Mouse (Mus musculus) embryonic facial prominence, embryonic 13.5 days (tissue): ENCODE results near the gene Uevld. TPM values are rescaled to one million over a fixed set of nuclear protein-coding genes. Genes with fewer than 3 reads are reported as not detected.

Experiments
- ATAC-seq: fragments of 200-750 bp; cut with Nextera tagmentation; 2 replicates; pipeline ENCODE4 v1.8.0; 2017; ENCODE audit warnings: low read depth; ENCODE audit not compliant: insufficient number of reproducible peaks, insufficient read depth, low FRiP score, low TSS enrichment
- H3K27ac ChIP-seq: fragments of 300-500 bp; sonication (generic); 2 replicates; pipeline ENCODE4 v1.5.1; 2015; ENCODE audit warnings: moderate library complexity, mild to moderate bottlenecking, inconsistent platforms
- H3K27me3 ChIP-seq: fragments of 300-500 bp; sonication (generic); 2 replicates; pipeline ENCODE4 v1.6.1; 2015; ENCODE audit warnings: mild to moderate bottlenecking, inconsistent platforms
- H3K36me3 ChIP-seq: fragments of 300-500 bp; sonication (generic); 2 replicates; pipeline ENCODE4 v1.6.1; 2015; ENCODE audit warnings: mild to moderate bottlenecking, inconsistent platforms
- H3K4me1 ChIP-seq: fragments of 300-500 bp; sonication (generic); 2 replicates; pipeline ENCODE4 v1.6.1; 2015; ENCODE audit warnings: inconsistent platforms
- H3K4me2 ChIP-seq: fragments of 300-500 bp; sonication (generic); 2 replicates; pipeline ENCODE4 v1.6.1; 2015; ENCODE audit warnings: moderate library complexity, mild to moderate bottlenecking, inconsistent platforms
- H3K4me3 ChIP-seq: fragments of 300-500 bp; sonication (generic); 2 replicates; pipeline ENCODE4 v1.5.1; 2015; ENCODE audit warnings: mild to moderate bottlenecking, inconsistent platforms
- H3K9ac ChIP-seq: fragments of 300-500 bp; sonication (generic); 2 replicates; pipeline ENCODE4 v1.6.1; 2015; ENCODE audit warnings: mild to moderate bottlenecking, inconsistent platforms
- H3K9me3 ChIP-seq: fragments of 300-500 bp; sonication (generic); 2 replicates; pipeline ENCODE4 v1.6.1; 2016; ENCODE audit warnings: inconsistent platforms
- WGBS: fragments of 180-500 bp; shearing (Covaris S2); methylation state at CpG from one replicate; pipeline ENCODE4 v1.1.7; 2015; ENCODE audit warnings: mixed read lengths; 5-methylcytosine and 5-hydroxymethylcytosine counted together
- polyA plus RNA-seq: library from polyadenylated mRNA; unstranded; fragments of >200 nt; fragmentation: Nextera tagmentation; extraction: Ambion mirVana; gene quantifications from 2 replicates; pipeline ENCODE4 v1.2.1, GENCODE M21; 2015

The Uevld gene
- polyA plus RNA-seq, 1 experiment from 2014 or later, result 10.3 TPM

DNA sequence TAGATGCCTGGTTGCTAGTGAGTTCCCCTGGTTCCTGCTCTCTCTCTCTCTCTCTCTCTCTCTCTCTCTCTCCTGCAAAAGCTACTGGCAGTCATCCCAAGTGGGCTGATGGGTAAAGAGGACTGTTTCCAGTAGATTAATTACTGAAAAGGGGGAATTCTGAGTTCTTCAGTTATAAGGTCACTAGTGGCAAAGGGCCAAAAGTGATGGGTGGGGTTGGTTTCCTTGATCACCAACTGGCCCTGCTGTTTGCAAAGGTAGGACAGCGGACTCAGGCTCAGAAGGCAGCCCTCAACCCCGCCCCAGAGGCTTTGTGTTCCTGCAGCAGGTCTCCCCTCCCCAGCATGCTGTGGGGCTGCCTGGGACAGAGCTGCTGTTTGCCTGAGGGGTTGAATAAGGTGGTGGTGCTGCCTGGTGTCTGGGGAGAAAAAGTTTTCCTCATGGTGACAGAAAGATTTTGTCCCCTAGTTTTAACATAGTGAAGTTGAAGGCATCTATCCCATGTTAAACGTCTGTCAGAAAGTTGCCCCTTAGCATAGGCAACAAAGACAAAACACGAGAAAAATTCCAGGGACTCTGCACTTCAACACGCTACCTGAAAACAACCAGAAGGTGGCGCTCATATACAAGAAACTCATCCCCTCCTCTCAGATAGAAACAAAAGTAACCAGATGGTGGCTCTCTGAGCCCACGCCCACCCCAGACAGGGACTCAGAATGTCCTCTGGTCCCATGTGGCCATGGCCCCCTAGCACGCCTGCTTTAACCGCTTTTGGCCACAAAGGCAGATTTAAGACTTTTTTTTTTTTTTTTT is 4.7 kb upstream of the Uevld start:
- H3K4me2 ChIP-seq, result peak overlapping the region; percentile 43
- no peak overlapping the region for H3K4me3 ChIP-seq
- peak; percentile 72 for ATAC-seq

GRCm38 (mm10) chr7:46962132-46962531 is 3.8 kb upstream of the Uevld start:
- Histone ChIP-seq H3K36me3 (no peaks in the 10 kb centered on the region), H3K9ac (no peak overlapping the region), H3K27ac (no peak overlapping the region), H3K9me3 (no peaks in the 10 kb centered on the region), H3K27me3 (peaks cover 15% of the 10 kb centered on the region), H3K4me1 (peaks cover 19% of the 10 kb centered on the region), H3K4me2 (no peak overlapping the region), H3K4me3 (no peak overlapping the region)
- ATAC-seq, result no peak

More for the DNA sequence above, 4.7 kb upstream of the Uevld start:
- Histone ChIP-seq H3K27ac (no peak overlapping the region; the same call in 1 of the 2 replicates), H3K9me3 (no peaks in the 10 kb centered on the region), H3K9ac (0 out of 2 replicates have a peak overlapping the region, but pooled peaks have one; percentile 49), H3K27me3 (peaks cover 15% of the 10 kb centered on the region), H3K4me1 (peaks cover 12% of the 10 kb centered on the region), H3K36me3 (no peaks in the 10 kb centered on the region)
- WGBS, result 1% methylated on average over 9 of the region's 9 CpGs

- Histone ChIP-seq H3K9me3 (no peaks in the 10 kb centered on the region), H3K9ac (no peak overlapping the region), H3K36me3 (no peaks in the 10 kb centered on the region), H3K27me3 (peaks cover 15% of the 10 kb centered on the region), H3K27ac (no peak overlapping the region), H3K4me1 (peaks cover 20% of the 10 kb centered on the region), H3K4me3 (no peak overlapping the region), H3K4me2 (no peak overlapping the region)
- no peak for ATAC-seq
- 66% methylated on average over 3 of the region's 3 CpGs for whole genome bisulfite sequencing
Measured at GRCm38 (mm10) chr7:46960991-46961390, 2.7 kb upstream of the Uevld start.

- H3K9ac ChIP-seq, result peak overlapping the region; percentile 88
- H3K36me3 ChIP-seq, result peaks cover 15% of the 10 kb centered on the region
- H3K9me3 ChIP-seq, result no peaks in the 10 kb centered on the region
- H3K27me3 ChIP-seq, result peaks cover 15% of the 10 kb centered on the region
- peak overlapping the region; percentile 79 for H3K4me2 ChIP-seq
- peak overlapping the region; percentile 80 for H3K4me3 ChIP-seq
- 20% methylated on average over 9 of the region's 9 CpGs for WGBS
- H3K4me1 ChIP-seq, result peaks cover 19% of the 10 kb centered on the region
- H3K27ac ChIP-seq, result no peak overlapping the region
- no peak for ATAC-seq
Measured at GRCm38 (mm10) chr7:46958853-46959252, 526 bp upstream of the Uevld start.

GRCm38 (mm10) chr7:46935847-46936246 is 22.5 kb downstream of the Uevld start:
- 64% methylated on average over 4 of the region's 4 CpGs for WGBS
- no peak for ATAC-seq
- Histone ChIP-seq H3K9me3 (no peaks in the 10 kb centered on the region), H3K4me2 (no peak overlapping the region), H3K4me1 (no peaks in the 10 kb centered on the region), H3K27me3 (no peaks in the 10 kb centered on the region), H3K36me3 (peaks cover 70% of the 10 kb centered on the region), H3K9ac (no peak overlapping the region), H3K4me3 (no peak overlapping the region), H3K27ac (no peak overlapping the region)

GRCm38 (mm10) chr7:46934788-46935187 is 23.5 kb downstream of the Uevld start:
- Histone ChIP-seq H3K9ac (no peak overlapping the region), H3K4me3 (no peak overlapping the region), H3K27ac (no peak overlapping the region), H3K36me3 (peaks cover 67% of the 10 kb centered on the region), H3K27me3 (no peaks in the 10 kb centered on the region), H3K4me2 (no peak overlapping the region), H3K9me3 (no peaks in the 10 kb centered on the region), H3K4me1 (no peaks in the 10 kb centered on the region)
- ATAC-seq, result no peak
- 89% methylated on average over 8 of the region's 8 CpGs for WGBS

- H3K9me3 ChIP-seq, result no peaks in the 10 kb centered on the region
- no peaks in the 10 kb centered on the region for H3K4me1 ChIP-seq
- H3K27ac ChIP-seq, result no peak overlapping the region
- H3K4me3 ChIP-seq, result no peak overlapping the region
- WGBS, result 95% methylated on average over 3 of the region's 3 CpGs
- peaks cover 44% of the 10 kb centered on the region for H3K36me3 ChIP-seq
- ATAC-seq, result no peak
- no peak overlapping the region for H3K9ac ChIP-seq
- H3K4me2 ChIP-seq, result no peak overlapping the region
- no peaks in the 10 kb centered on the region for H3K27me3 ChIP-seq
Measured at GRCm38 (mm10) chr7:46931370-46931769, 27.0 kb downstream of the Uevld start.

DNA sequence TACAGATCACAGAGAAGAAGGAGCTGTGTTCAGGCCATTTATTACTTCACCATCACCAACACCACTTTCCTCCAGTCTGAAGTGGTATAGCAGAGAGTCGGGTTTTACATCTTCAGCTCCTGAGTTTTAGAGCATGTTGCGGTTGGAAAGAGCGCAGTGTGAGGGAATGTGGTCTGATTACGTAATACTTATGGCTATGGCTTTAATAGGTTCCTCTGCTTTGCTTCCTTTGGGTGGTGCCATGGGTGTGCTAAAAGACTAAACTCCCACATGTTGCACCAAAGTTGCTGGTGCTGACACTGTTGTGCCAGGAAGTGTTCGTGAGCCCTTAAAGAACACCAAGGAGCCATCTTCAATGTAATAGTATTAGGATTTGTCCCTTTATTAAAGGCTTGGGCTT is 30.0 kb downstream of the Uevld start:
- ATAC-seq, result no peak
- Histone ChIP-seq H3K36me3 (peaks cover 23% of the 10 kb centered on the region), H3K27me3 (no peaks in the 10 kb centered on the region), H3K4me2 (no peak overlapping the region), H3K27ac (no peak overlapping the region), H3K4me1 (no peaks in the 10 kb centered on the region), H3K9me3 (no peaks in the 10 kb centered on the region), H3K4me3 (no peak overlapping the region), H3K9ac (no peak overlapping the region)
- whole genome bisulfite sequencing, result 94% methylated on average over 5 of the region's 5 CpGs

DNA sequence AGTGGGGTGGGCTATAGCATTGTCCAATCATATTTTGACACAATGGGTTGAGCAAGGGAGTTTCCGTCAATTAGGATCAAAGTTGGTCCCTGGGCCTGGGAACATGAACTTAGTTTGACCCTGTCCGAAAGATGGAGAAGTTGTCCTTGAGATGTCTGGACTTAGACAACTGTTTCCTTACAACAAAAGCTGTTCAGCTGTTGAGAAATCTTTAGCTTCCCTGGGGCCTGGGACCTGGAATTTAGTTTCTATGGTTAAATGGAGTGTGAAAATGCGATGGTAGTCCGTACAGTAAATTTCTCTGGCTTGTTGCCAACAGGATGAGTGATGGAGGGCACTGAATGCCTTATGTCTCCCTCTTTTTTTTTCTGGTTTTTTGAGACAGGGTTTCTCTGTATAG is 36.3 kb downstream of the Uevld start:
- no peak for ATAC-seq
- no peak overlapping the region for H3K4me3 ChIP-seq
- no peak overlapping the region for H3K27ac ChIP-seq
- H3K4me2 ChIP-seq, result no peak overlapping the region
- no peaks in the 10 kb centered on the region for H3K27me3 ChIP-seq
- H3K9ac ChIP-seq, result no peak overlapping the region
- H3K4me1 ChIP-seq, result peaks cover 13% of the 10 kb centered on the region
- H3K9me3 ChIP-seq, result no peaks in the 10 kb centered on the region
- WGBS, result 72% methylated on average over 4 of the region's 4 CpGs
- peaks cover 7% of the 10 kb centered on the region; the same call in 1 of the 2 replicates for H3K36me3 ChIP-seq

DNA sequence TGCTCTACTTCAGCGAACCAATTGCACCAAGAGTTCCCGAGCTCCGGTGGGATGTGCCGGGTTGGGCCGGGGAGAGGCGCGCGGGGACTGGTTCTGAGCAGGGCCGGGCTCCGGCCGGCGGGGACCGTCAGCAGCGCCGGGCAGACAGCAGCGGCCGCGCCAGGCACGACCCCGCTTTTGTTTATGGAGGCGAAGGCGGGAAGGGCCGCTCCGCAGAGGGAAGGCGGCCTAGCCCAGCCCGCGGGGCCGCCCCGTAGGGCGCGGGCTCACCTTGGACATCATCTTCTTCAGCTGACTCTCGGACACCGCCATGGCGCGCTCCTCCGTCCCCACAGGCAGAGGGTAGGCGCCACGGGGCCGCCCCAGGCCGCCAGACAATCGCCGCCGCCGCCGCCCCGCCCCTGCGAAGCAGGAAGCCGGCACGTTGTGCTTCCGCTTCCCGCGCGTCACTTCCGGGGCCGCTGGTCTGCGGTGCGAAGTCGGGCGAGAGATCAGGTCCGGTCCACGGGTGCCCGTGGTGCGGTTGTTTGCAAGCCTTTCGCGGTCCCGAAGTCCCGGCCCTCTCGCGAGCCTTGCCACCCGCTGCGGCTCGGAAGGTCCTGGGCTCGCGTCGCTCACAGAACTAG is 38.7 kb downstream of the Uevld start, which contains the start of gene Tsg101:
Gene Tsg101, minus strand, starts transcription at position 419 of the 626 bp plus-strand sequence.
- H3K4me1 ChIP-seq, result peaks cover 13% of the 10 kb centered on the region
- H3K9ac ChIP-seq, result peak within 1 kb of the TSS; percentile 98
- peaks cover 18% of the 10 kb centered on the region; the same call in 1 of the 2 replicates for H3K36me3 ChIP-seq
- H3K9me3 ChIP-seq, result no peaks in the 10 kb centered on the region
- peak within 1 kb of the TSS; percentile 73 for H3K4me2 ChIP-seq
- peak within 1 kb of the TSS; percentile 88 for H3K4me3 ChIP-seq
- H3K27ac ChIP-seq, result peak within 1 kb of the TSS; percentile 97
- under 1% methylated on average over 74 of the region's 75 CpGs for WGBS
- no peaks in the 10 kb centered on the region for H3K27me3 ChIP-seq
- peak; percentile 88 for ATAC-seq

DNA sequence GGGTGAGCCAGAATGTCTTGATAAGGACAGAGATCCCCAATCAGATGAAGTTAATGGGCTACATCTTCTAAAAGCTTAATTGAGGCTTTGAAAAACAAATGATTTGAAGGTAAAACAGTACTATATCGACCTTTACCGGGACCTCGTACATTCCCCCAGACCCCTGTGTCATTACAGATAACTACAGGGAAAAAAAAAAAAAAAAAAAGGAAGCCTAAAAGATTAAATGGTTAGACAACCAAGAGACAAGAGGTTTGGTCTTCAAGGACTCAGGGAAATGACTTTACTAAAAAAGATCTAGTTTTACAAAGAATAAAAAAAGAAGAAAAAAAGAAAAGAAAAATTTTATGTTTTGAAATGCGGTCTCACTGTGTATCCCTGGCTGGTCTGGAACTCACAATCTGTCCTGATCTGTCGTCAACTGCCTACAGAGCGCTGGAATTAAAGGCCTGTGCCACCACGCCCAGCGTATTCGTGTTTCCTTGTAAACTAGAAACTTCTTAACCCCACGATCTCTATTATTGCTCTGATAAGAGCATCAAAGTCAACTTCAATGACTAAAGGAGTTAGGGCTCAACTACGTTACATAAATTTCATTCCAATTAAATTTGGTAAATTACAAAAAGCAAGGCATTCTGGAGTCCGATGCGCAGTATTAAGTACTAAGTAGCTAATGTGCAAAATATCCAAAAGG is 39.5 kb downstream of the Uevld start:
- Histone ChIP-seq H3K4me1 (peaks cover 13% of the 10 kb centered on the region), H3K27me3 (no peaks in the 10 kb centered on the region), H3K27ac (peak overlapping the region; percentile 97), H3K4me3 (peak overlapping the region; percentile 88), H3K9ac (peak overlapping the region; percentile 98), H3K9me3 (no peaks in the 10 kb centered on the region), H3K36me3 (peaks cover 20% of the 10 kb centered on the region; the same call in 1 of the 2 replicates), H3K4me2 (peak overlapping the region; percentile 73)
- 14% methylated on average over 13 of the region's 13 CpGs for WGBS
- no peak for ATAC-seq
